17 mouse cellular contexts compared by ENCODE assay signal in genomic region chr2:34748479-34748878, GRCm38 (mm10).
"Had no signal": no experiment of that assay in that cellular context is flagged by ENCODE, and none has a peak within 500 bp of the region (broad histone marks: within the 10 kb centered on the region; RNA-seq: fewer than 3 reads in every experiment).

No protein-coding gene starts in this region.

- DNase-seq: kidney, adult 18-20 months; kidney, postnatal 10 days; kidney, postnatal 36 days; layer of hippocampus, postnatal 36 days; lung, adult 18-20 months; lung, postnatal 10 days; lung, postnatal 4 days; thymus, adult 2 months; thymus, postnatal 14 days; thymus, postnatal 4 days had no signal

- H3K9me3 ChIP-seq: lung, embryonic 15.5 days; midbrain, embryonic 10.5 days; midbrain, embryonic 13.5 days had no signal

- H3K27ac ChIP-seq: left cerebral cortex, adult 2 months; lung, embryonic 15.5 days; midbrain, embryonic 10.5 days; midbrain, embryonic 13.5 days had no signal

- ATAC-seq: inflammation-experienced regulatory T-cells, adult 6 months; intestine, embryonic 16.5 days; midbrain, embryonic 13.5 days; midbrain, embryonic 16.5 days had no signal

- H3K4me2 ChIP-seq: lung, embryonic 15.5 days; midbrain, embryonic 13.5 days had no signal

- H3K4me3 ChIP-seq: left cerebral cortex, adult 2 months; lung, embryonic 15.5 days; midbrain, embryonic 10.5 days; midbrain, embryonic 13.5 days had no signal

- H3K9ac ChIP-seq: lung, embryonic 15.5 days; midbrain, embryonic 13.5 days had no signal

- H3K27me3 ChIP-seq: lung, embryonic 15.5 days; midbrain, embryonic 13.5 days had no signal
